Mouse (Mus musculus) kidney, adult 2 months (tissue): ENCODE results near the gene 2900011O08Rik.

Source experiments
- CTCF ChIP-seq: fragments of 200-500 bp; conservative IDR thresholded peaks from 2 replicates; pipeline ENCODE4 v1.5.1; 2011; ENCODE audit warnings: low read depth, mild to moderate bottlenecking, control low read depth, low read length, moderate library complexity, mixed read lengths; ENCODE audit not compliant: insufficient read depth, insufficient read length
- POLR2A ChIP-seq: fragments of 200-500 bp; IDR thresholded peaks from one replicate; pipeline ENCODE4 v1.6.1; 2011; ENCODE audit warnings: low read depth, low read length, control low read depth

DNA sequence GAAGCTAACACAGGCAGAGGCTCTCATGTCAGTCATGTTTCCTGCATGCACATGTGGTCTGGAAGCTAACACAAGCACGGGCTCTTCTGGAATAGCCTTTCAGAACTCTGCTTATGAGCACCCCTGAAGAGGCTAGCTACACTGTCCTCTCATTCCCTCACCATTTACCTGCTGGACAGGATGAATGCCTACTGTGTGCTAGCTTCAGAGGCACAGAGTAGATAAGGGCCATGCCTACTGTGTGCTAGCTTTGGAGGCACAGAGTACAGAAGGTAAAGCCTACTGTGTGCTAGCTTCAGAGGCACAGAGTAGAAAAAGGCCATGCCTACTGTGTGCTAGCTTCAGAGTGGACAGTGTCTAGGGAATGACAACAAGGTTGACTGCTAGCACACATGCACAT lies 8.1 kb downstream of the 2900011O08Rik start:
- no peak for TF ChIP-seq CTCF
- TF ChIP-seq POLR2A = no peak
